In genomic region chr14:122461500-122461899, GRCm38 (mm10) we compare ENCODE assay signal across 16 mouse cellular contexts. TPM values are rescaled to one million over a fixed set of nuclear protein-coding genes. Genes with fewer than 3 reads are reported as not detected.
DNase-seq lines count a peak whose midpoint lies in the region; ATAC-seq lines count a peak whose summit lies in the region.
"Had no signal": no experiment of that assay in that cellular context is flagged by ENCODE, and none has a peak within 500 bp of the region (broad histone marks: within the 10 kb centered on the region; RNA-seq: fewer than 3 reads in every experiment).

No protein-coding gene starts in this region.

- DNase-seq in retina, postnatal 1 day: peak; percentile 51
- no peak for DNase-seq in retina, embryonic 14.5 days (ENCODE audit: low spot score)
- DNase-seq in yolk sac, embryonic 10.5 days (ENCODE audit: low spot score): no peak
- DNase-seq in spleen, adult 12 weeks (ENCODE audit: low spot score): no peak
- DNase-seq in adrenal gland, postnatal 10 days: no peak
- DNase-seq: gastrocnemius, postnatal 25 days; kidney, adult 9 months; liver, embryonic 13.5 days; thymus, postnatal 25 days had no signal

- peaks cover 21% of the 10 kb centered on the region for H3K4me1 ChIP-seq in forebrain, embryonic 16.5 days (replicated peaks; ENCODE audit: control insufficient read depth, insufficient read depth, low read length)
- H3K4me1 ChIP-seq in limb, embryonic 13.5 days: peaks cover 34% of the 10 kb centered on the region
- H3K4me1 ChIP-seq in neural tube, embryonic 14.5 days (ENCODE audit: control insufficient read depth, insufficient read depth, low read length): peaks cover 10% of the 10 kb centered on the region

- ATAC-seq in forebrain, embryonic 16.5 days: no peak
- ATAC-seq in limb, embryonic 13.5 days (ENCODE audit: low FRiP score, low read depth): no peak
- ATAC-seq in neural tube, embryonic 14.5 days (ENCODE audit: low read depth): no peak

- H3K4me2 ChIP-seq in forebrain, embryonic 16.5 days (ENCODE audit: low read length): peak overlapping the region; percentile 79
- peak overlapping the region; percentile 91 for H3K4me2 ChIP-seq in limb, embryonic 13.5 days (replicated peaks)
- H3K4me2 ChIP-seq in neural tube, embryonic 14.5 days (ENCODE audit: low read depth, low read length): peak overlapping the region; percentile 60
- H3K4me2 ChIP-seq: liver, embryonic 13.5 days had no signal

- peak overlapping the region; percentile 16; the same call in 1 of the 2 replicates for H3K27ac ChIP-seq in forebrain, embryonic 16.5 days (ENCODE audit: low read length)
- H3K27ac ChIP-seq in limb, embryonic 13.5 days: no peak overlapping the region
- no peak overlapping the region for H3K27ac ChIP-seq in neural tube, embryonic 14.5 days (ENCODE audit: low read depth, low read length)
- H3K27ac ChIP-seq: liver, embryonic 13.5 days; macrophage had no signal

- H3K9me3 ChIP-seq in forebrain, embryonic 16.5 days (ENCODE audit: control insufficient read depth, low read length): no peaks in the 10 kb centered on the region
- no peaks in the 10 kb centered on the region for H3K9me3 ChIP-seq in limb, embryonic 13.5 days
- H3K9me3 ChIP-seq in neural tube, embryonic 14.5 days (ENCODE audit: control insufficient read depth, low read length): no peaks in the 10 kb centered on the region
- H3K9me3 ChIP-seq: liver, embryonic 13.5 days had no signal

- peaks cover 21% of the 10 kb centered on the region for H3K27me3 ChIP-seq in forebrain, embryonic 16.5 days (replicated peaks; ENCODE audit: control insufficient read depth, insufficient read depth, low read length)
- H3K27me3 ChIP-seq in limb, embryonic 13.5 days: peaks cover 58% of the 10 kb centered on the region
- H3K27me3 ChIP-seq in neural tube, embryonic 14.5 days (ENCODE audit: control insufficient read depth, insufficient read depth, low read length): peaks cover 25% of the 10 kb centered on the region

- WGBS in forebrain, embryonic 16.5 days: 20% methylated on average over 3 of the region's 3 CpGs
- WGBS in limb, embryonic 13.5 days: 35% methylated on average over 3 of the region's 3 CpGs
- 31% methylated on average over 3 of the region's 3 CpGs for WGBS in neural tube, embryonic 14.5 days

- no peaks in the 10 kb centered on the region for H3K36me3 ChIP-seq in forebrain, embryonic 16.5 days (ENCODE audit: control insufficient read depth, insufficient read depth)
- H3K36me3 ChIP-seq in limb, embryonic 13.5 days: no peaks in the 10 kb centered on the region
- no peaks in the 10 kb centered on the region for H3K36me3 ChIP-seq in neural tube, embryonic 14.5 days (ENCODE audit: control insufficient read depth, insufficient read depth, low read length)
- H3K36me3 ChIP-seq: liver, embryonic 13.5 days had no signal

- H3K9ac ChIP-seq in forebrain, embryonic 16.5 days (replicated peaks; ENCODE audit: low read depth, low read length): no peak overlapping the region; the same call in 1 of the 2 replicates
- no peak overlapping the region for H3K9ac ChIP-seq in limb, embryonic 13.5 days
- H3K9ac ChIP-seq in neural tube, embryonic 14.5 days (replicated peaks; ENCODE audit: low read depth, low read length): no peak overlapping the region
- H3K9ac ChIP-seq: liver, embryonic 13.5 days had no signal

- peak overlapping the region; percentile 56 for H3K4me3 ChIP-seq in forebrain, embryonic 16.5 days (replicated peaks; ENCODE audit: low read length)
- H3K4me3 ChIP-seq in limb, embryonic 13.5 days: peak overlapping the region; percentile 62
- H3K4me3 ChIP-seq in neural tube, embryonic 14.5 days (ENCODE audit: low read depth, low read length): no peak overlapping the region
- H3K4me3 ChIP-seq: liver, embryonic 13.5 days had no signal

RNA-seq across cellular contexts. Expression of gene Zic5, which starts 4.0 kb away (rescaled TPM):
- 5.5 and 8.7 TPM in 2 replicates for polyA plus RNA-seq in forebrain, embryonic 16.5 days (2015; fragmentation: Nextera tagmentation; extraction: Ambion mirVana)
- polyA plus RNA-seq in limb, embryonic 13.5 days (2015; fragmentation: Nextera tagmentation; extraction: Ambion mirVana): 2.3 and 2.6 TPM in 2 replicates
- polyA plus RNA-seq in neural tube, embryonic 14.5 days (2014; fragmentation: Nextera tagmentation; extraction: Ambion mirVana): 7.8 and 7.9 TPM in 2 replicates
- not detected for total RNA-seq in adrenal gland, postnatal 10 days (2021)
- total RNA-seq: gastrocnemius, postnatal 25 days; neutrophil, adult 5-6 weeks had no signal
- polyA plus RNA-seq: heart, postnatal 0 days; macrophage had no signal

RNA-seq across cellular contexts. Expression of gene Gm5089, which starts 10.6 kb away (rescaled TPM):
- polyA plus RNA-seq in forebrain, embryonic 16.5 days (2015; fragmentation: Nextera tagmentation; extraction: Ambion mirVana): 0.40 and 0.47 TPM in 2 replicates
- polyA plus RNA-seq in limb, embryonic 13.5 days (2015; fragmentation: Nextera tagmentation; extraction: Ambion mirVana): 0.18 and 0.37 TPM in 2 replicates
- polyA plus RNA-seq in neural tube, embryonic 14.5 days (2014; fragmentation: Nextera tagmentation; extraction: Ambion mirVana): 0.27 and 0.81 TPM in 2 replicates
- total RNA-seq in adrenal gland, postnatal 10 days (2021): not detected
- total RNA-seq: adrenal gland, postnatal 4 days; gastrocnemius, postnatal 25 days; neutrophil, adult 5-6 weeks had no signal
- polyA plus RNA-seq: heart, postnatal 0 days; liver, embryonic 13.5 days; macrophage had no signal

RNA-seq across cellular contexts. Expression of gene Zic2, which starts 13.7 kb away (rescaled TPM):
- 4.4 and 5.6 TPM in 2 replicates for polyA plus RNA-seq in forebrain, embryonic 16.5 days (2015; fragmentation: Nextera tagmentation; extraction: Ambion mirVana)
- polyA plus RNA-seq in limb, embryonic 13.5 days (2015; fragmentation: Nextera tagmentation; extraction: Ambion mirVana): 2.8 and 3.2 TPM in 2 replicates
- polyA plus RNA-seq in neural tube, embryonic 14.5 days (2014; fragmentation: Nextera tagmentation; extraction: Ambion mirVana): 6.5 and 9.4 TPM in 2 replicates
- total RNA-seq in adrenal gland, postnatal 10 days (2021): under 1 TPM; 0.15 to 0.21 TPM
- total RNA-seq: gastrocnemius, postnatal 25 days; neutrophil, adult 5-6 weeks had no signal
- polyA plus RNA-seq: heart, postnatal 0 days; liver, embryonic 13.5 days; macrophage had no signal

RNA-seq across cellular contexts. Expression of gene Gm10837, which starts 28.9 kb away (rescaled TPM):
- polyA plus RNA-seq in forebrain, embryonic 16.5 days (2015; fragmentation: Nextera tagmentation; extraction: Ambion mirVana): 0.16 and 0.41 TPM in 2 replicates
- polyA plus RNA-seq in limb, embryonic 13.5 days (2015; fragmentation: Nextera tagmentation; extraction: Ambion mirVana): not detected in 2 replicates
- 0.35 and 0.45 TPM in 2 replicates for polyA plus RNA-seq in neural tube, embryonic 14.5 days (2014; fragmentation: Nextera tagmentation; extraction: Ambion mirVana)
- not detected for total RNA-seq in adrenal gland, postnatal 10 days (2021)
- total RNA-seq: adrenal gland, postnatal 4 days; gastrocnemius, postnatal 25 days; neutrophil, adult 5-6 weeks had no signal
- polyA plus RNA-seq: heart, postnatal 0 days; liver, embryonic 13.5 days; macrophage had no signal
